24 mouse cellular contexts compared by ENCODE assay signal in genomic region chrX:162992121-162992520, GRCm38 (mm10). TPM values are rescaled to one million over a fixed set of nuclear protein-coding genes. Genes with fewer than 3 reads are reported as not detected.
A peak's percentile ranks its signal among the peaks of the same experiment; 100 is the strongest.
DNase-seq lines count a peak whose midpoint lies in the region; ATAC-seq lines count a peak whose summit lies in the region.
"Had no signal": no experiment of that assay in that cellular context is flagged by ENCODE, and none has a peak within 500 bp of the region (broad histone marks: within the 10 kb centered on the region; RNA-seq: fewer than 3 reads in every experiment).

No protein-coding gene starts in this region.

- ATAC-seq in heart, embryonic 12.5 days (ENCODE audit: insufficient number of reproducible peaks, low FRiP score): no peak
- ATAC-seq in liver, embryonic 11.5 days (replicated peaks; ENCODE audit: low FRiP score): no peak
- ATAC-seq: forebrain, embryonic 13.5 days; forebrain, postnatal 0 days; intestine, embryonic 16.5 days had no signal

- no peaks in the 10 kb centered on the region for H3K27me3 ChIP-seq in heart, embryonic 12.5 days (replicated peaks)
- no peaks in the 10 kb centered on the region for H3K27me3 ChIP-seq in liver, embryonic 11.5 days (replicated peaks; ENCODE audit: control insufficient read depth, insufficient read depth, low read length)
- H3K27me3 ChIP-seq: CH12.LX; forebrain, embryonic 13.5 days; heart, embryonic 13.5 days; hindbrain, embryonic 15.5 days had no signal

- H3K4me1 ChIP-seq in heart, embryonic 12.5 days (replicated peaks): no peaks in the 10 kb centered on the region
- no peaks in the 10 kb centered on the region for H3K4me1 ChIP-seq in liver, embryonic 11.5 days (replicated peaks; ENCODE audit: control insufficient read depth, insufficient read depth, low read length)
- H3K4me1 ChIP-seq: forebrain, embryonic 13.5 days; heart, embryonic 13.5 days; hindbrain, embryonic 15.5 days had no signal

- H3K9me3 ChIP-seq in heart, embryonic 12.5 days (replicated peaks): no peaks in the 10 kb centered on the region
- H3K9me3 ChIP-seq in liver, embryonic 11.5 days (ENCODE audit: control insufficient read depth, low read length): no peaks in the 10 kb centered on the region
- H3K9me3 ChIP-seq: forebrain, embryonic 13.5 days; heart, embryonic 13.5 days; hindbrain, embryonic 15.5 days had no signal

- 78% methylated on average over 3 of the region's 3 CpGs for WGBS in heart, embryonic 12.5 days
- 73% methylated on average over 3 of the region's 3 CpGs for WGBS in liver, embryonic 11.5 days

- H3K9ac ChIP-seq in heart, embryonic 12.5 days: no peak overlapping the region
- H3K9ac ChIP-seq in liver, embryonic 11.5 days (ENCODE audit: low read depth, low read length): no peak overlapping the region
- H3K9ac ChIP-seq: forebrain, embryonic 13.5 days; forebrain, postnatal 0 days; heart, embryonic 13.5 days; hindbrain, embryonic 15.5 days had no signal

- peak; percentile 10 to 38 for DNase-seq in adrenal gland, adult (ENCODE audit: inconsistent age in 2 of 2, low spot score in 1 of 2)
- DNase-seq in adrenal gland, postnatal 4 days (ENCODE audit: low spot score in 2 of 2): no peak
- DNase-seq in heart, adult 11 months: peak; percentile 18
- DNase-seq in 3134 (ENCODE audit: extremely low read depth, insufficient read length, low spot score): peak; percentile 14
- peak; percentile 7 for DNase-seq in brain, adult 2 months (ENCODE audit: low read depth, low spot score)
- no peak for DNase-seq in liver, embryonic 11.5 days (ENCODE audit: low spot score)
- no peak for DNase-seq in embryo, embryonic 10 days (ENCODE audit: low spot score)
- DNase-seq: cerebellum, adult 11 months; cerebellum, adult 8-10 months; cerebellum, postnatal 36 days; forebrain, postnatal 0 days; gastrocnemius, postnatal 14 days; heart, postnatal 36 days had no signal

- H3K27ac ChIP-seq in heart, embryonic 12.5 days (ENCODE audit: poor library complexity, severe bottlenecking): no peak overlapping the region
- no peak overlapping the region for H3K27ac ChIP-seq in liver, embryonic 11.5 days (ENCODE audit: low read depth, low read length)
- H3K27ac ChIP-seq: forebrain, embryonic 13.5 days; heart, embryonic 13.5 days; hindbrain, embryonic 15.5 days had no signal

- no peak overlapping the region for H3K4me3 ChIP-seq in heart, embryonic 12.5 days
- no peak overlapping the region for H3K4me3 ChIP-seq in liver, embryonic 11.5 days (ENCODE audit: low read depth, low read length)
- H3K4me3 ChIP-seq: forebrain, embryonic 13.5 days; heart, embryonic 13.5 days; hindbrain, embryonic 15.5 days had no signal

- peaks cover 3% of the 10 kb centered on the region; the same call in 1 of the 2 replicates for H3K36me3 ChIP-seq in heart, embryonic 12.5 days
- H3K36me3 ChIP-seq in liver, embryonic 11.5 days (ENCODE audit: control insufficient read depth, insufficient read depth, low read length): no peaks in the 10 kb centered on the region
- H3K36me3 ChIP-seq: hindbrain, embryonic 15.5 days had no signal

- no peak overlapping the region for H3K4me2 ChIP-seq in heart, embryonic 12.5 days
- no peak overlapping the region for H3K4me2 ChIP-seq in liver, embryonic 11.5 days
- H3K4me2 ChIP-seq: forebrain, embryonic 13.5 days; heart, embryonic 13.5 days; hindbrain, embryonic 15.5 days had no signal

RNA-seq across cellular contexts. Expression of gene S100g, which starts 27.7 kb away (rescaled TPM):
- 10 to 100 TPM in 1 of 2 experiments, not detected in 1; 82.1 TPM for total RNA-seq in adrenal gland, postnatal 4 days (2021)
- 0.91 and 1.4 TPM in 2 replicates for polyA plus RNA-seq in heart, embryonic 12.5 days (2016; fragmentation: Nextera tagmentation; extraction: Ambion mirVana)
- 1.6 and 2.0 TPM in 2 replicates for polyA plus RNA-seq in liver, embryonic 11.5 days (2014; fragmentation: Nextera tagmentation; extraction: Ambion mirVana)
- total RNA-seq: adrenal gland, postnatal 25 days; CH12.LX; forebrain, postnatal 0 days; gastrocnemius, adult 18-20 months; gastrocnemius, postnatal 14 days; heart, adult 8-10 months; heart, postnatal 36 days had no signal
- polyA plus RNA-seq: embryonic facial prominence, embryonic 11.5 days; forebrain, embryonic 13.5 days; forebrain, postnatal 0 days; heart, embryonic 13.5 days; hindbrain, embryonic 11.5 days had no signal

Comparison
In these comparisons a context has a peak if more than half of its experiments do, and no peak if none do; other contexts are left out.
1. DNase-seq: peak in adrenal gland, adult (2 of 2), heart, adult 11 months (single experiment), 3134 (single experiment) and brain, adult 2 months (single experiment); none in adrenal gland, postnatal 4 days (0 of 2), liver, embryonic 11.5 days (single experiment) and embryo, embryonic 10 days (single experiment).